Mouse (Mus musculus): ENCODE results near the gene Il6ra. TPM values are rescaled to one million over a fixed set of nuclear protein-coding genes. Genes with fewer than 3 reads are reported as not detected.

Gene Il6ra
- polyA plus RNA-seq, 1 experiment from 2014 or later: 17.9 TPM

DNA sequence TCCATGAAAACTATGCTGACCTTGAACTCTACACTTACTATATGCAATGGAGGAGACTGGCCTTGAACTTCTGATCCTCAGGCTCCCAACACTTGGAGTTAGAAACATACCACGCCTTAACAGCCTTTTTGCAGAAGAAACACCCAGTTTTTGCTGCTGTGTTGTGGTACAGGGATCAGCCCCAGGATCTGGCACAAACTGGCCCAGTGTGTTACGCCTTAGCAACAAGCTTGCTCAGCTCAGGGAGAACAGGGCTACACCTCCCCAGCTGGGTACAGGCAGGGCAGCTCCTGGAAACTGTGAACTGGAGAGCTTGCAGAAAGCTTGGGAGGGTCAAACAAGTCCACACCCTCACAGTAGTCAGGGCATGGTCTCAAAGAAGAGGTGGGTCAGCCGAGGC lies 23.5 kb upstream of the Il6ra start:
- H3K4me1 ChIP-seq (ENCODE audit: insufficient read depth, low read depth, low read length): no peaks in the 10 kb centered on the region
- no peak overlapping the region for H3K27ac ChIP-seq (ENCODE audit: low read length)
- H3K36me3 ChIP-seq (ENCODE audit: insufficient read depth, low read length): no peaks in the 10 kb centered on the region
- no peak overlapping the region for H3K4me3 ChIP-seq (ENCODE audit: low read depth, low read length)
- ATAC-seq (no peak), DNase-seq (ENCODE audit: low spot score) (no peak)
- TF ChIP-seq CTCF (IDR thresholded peaks at IDR 0.05) (no peak), EP300 (IDR thresholded peaks at IDR 0.05) (no peak)
- H3K9me3 ChIP-seq (ENCODE audit: low read length): no peaks in the 10 kb centered on the region
- H3K9ac ChIP-seq (replicated peaks; ENCODE audit: low read depth): no peak overlapping the region
- no peaks in the 10 kb centered on the region for H3K27me3 ChIP-seq (replicated peaks; ENCODE audit: insufficient read depth, low read length)
- no peak overlapping the region for H3K4me2 ChIP-seq (replicated peaks; ENCODE audit: low read depth, low read length)
- 91% methylated on average over 3 of the region's 3 CpGs for WGBS

DNA sequence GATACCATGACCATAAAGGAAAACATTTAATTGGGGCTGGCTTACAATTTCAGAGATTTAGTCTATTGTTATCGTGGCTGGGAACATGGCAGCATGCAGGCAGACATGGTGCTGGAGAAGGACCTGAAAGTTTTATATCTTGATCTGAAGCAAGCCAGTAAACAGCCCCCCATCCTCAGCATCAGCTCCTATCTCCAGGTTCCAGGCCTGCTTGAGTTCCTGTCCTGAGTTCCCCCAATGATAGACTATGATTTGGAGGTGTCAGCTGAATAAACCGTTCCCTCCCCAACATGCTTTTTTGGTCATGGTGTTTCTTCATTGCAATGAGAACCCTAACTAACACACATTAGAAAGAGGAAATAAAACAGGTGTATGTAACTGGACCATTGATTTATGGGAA lies 19.9 kb upstream of the Il6ra start:
- Histone ChIP-seq H3K27ac (ENCODE audit: low read length) (no peak overlapping the region), H3K4me2 (replicated peaks; ENCODE audit: low read depth, low read length) (no peak overlapping the region), H3K36me3 (ENCODE audit: insufficient read depth, low read length) (no peaks in the 10 kb centered on the region), H3K4me3 (ENCODE audit: low read depth, low read length) (no peak overlapping the region), H3K9me3 (ENCODE audit: low read length) (no peaks in the 10 kb centered on the region), H3K9ac (replicated peaks; ENCODE audit: low read depth) (no peak overlapping the region), H3K27me3 (replicated peaks; ENCODE audit: insufficient read depth, low read length) (no peaks in the 10 kb centered on the region), H3K4me1 (ENCODE audit: insufficient read depth, low read depth, low read length) (no peaks in the 10 kb centered on the region)
- no peak for TF ChIP-seq CTCF (IDR thresholded peaks at IDR 0.05)
- no peak for TF ChIP-seq EP300 (IDR thresholded peaks at IDR 0.05)
- 88% methylated on average over 2 of the region's 2 CpGs for WGBS
- ATAC-seq: no peak
- no peak for DNase-seq (ENCODE audit: low spot score)

DNA sequence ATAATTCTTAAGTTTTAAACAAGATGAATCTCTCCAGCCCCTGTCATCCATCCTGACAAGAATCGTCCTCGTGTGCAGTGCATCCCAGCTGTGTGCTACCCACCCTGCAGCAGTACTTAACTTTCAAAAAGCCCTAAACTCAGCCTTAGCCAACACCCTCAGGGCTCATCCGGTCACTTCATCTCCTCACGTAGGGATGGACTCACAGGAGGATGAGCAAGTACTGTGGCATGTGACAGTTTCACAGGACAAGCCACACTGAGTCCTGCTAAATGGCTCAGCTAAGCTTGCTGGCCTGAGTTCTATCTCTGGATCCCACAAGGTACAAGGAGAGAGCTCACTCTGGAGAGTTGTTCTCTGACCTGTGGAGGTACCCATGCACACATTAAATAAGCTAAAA lies 16.0 kb upstream of the Il6ra start:
- no peak for ATAC-seq
- 63% methylated on average over 4 of the region's 4 CpGs for WGBS

DNA sequence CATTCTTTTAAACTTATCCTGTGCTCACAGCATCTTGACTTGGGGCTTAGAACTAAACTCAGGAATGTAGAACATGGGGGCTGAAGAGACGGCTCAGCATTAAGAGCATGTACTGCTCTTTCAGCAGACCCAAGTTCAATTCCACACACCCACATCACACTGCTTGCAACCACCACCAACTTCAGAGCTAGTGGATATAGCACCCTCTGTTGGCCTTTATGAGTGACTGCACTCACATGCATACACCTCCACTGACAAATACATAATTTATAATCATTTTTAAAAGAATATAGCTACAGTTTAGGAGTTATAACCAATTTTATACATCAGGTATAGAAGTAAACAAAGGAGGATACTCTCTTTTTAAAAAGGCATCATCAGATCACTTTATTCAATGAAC lies 13.4 kb upstream of the Il6ra start:
- 94% methylated on average over 1 of the region's 1 CpGs for WGBS
- Histone ChIP-seq H3K9ac (replicated peaks; ENCODE audit: low read depth) (no peak overlapping the region), H3K27ac (ENCODE audit: low read length) (no peak overlapping the region), H3K27me3 (replicated peaks; ENCODE audit: insufficient read depth, low read length) (no peaks in the 10 kb centered on the region), H3K4me3 (ENCODE audit: low read depth, low read length) (no peak overlapping the region), H3K4me2 (replicated peaks; ENCODE audit: low read depth, low read length) (no peak overlapping the region), H3K4me1 (ENCODE audit: insufficient read depth, low read depth, low read length) (no peaks in the 10 kb centered on the region), H3K36me3 (ENCODE audit: insufficient read depth, low read length) (no peaks in the 10 kb centered on the region), H3K9me3 (ENCODE audit: low read length) (no peaks in the 10 kb centered on the region)
- DNase-seq (ENCODE audit: low spot score) (no peak), ATAC-seq (no peak)
- no peak for TF ChIP-seq EP300 (IDR thresholded peaks at IDR 0.05)
- peak; percentile 45 for TF ChIP-seq CTCF (IDR thresholded peaks at IDR 0.05)

More for the DNA sequence above, 16.0 kb upstream of the Il6ra start:
- Histone ChIP-seq H3K9ac (replicated peaks; ENCODE audit: low read depth) (no peak overlapping the region), H3K27ac (ENCODE audit: low read length) (no peak overlapping the region), H3K27me3 (replicated peaks; ENCODE audit: insufficient read depth, low read length) (no peaks in the 10 kb centered on the region), H3K9me3 (ENCODE audit: low read length) (no peaks in the 10 kb centered on the region), H3K4me3 (ENCODE audit: low read depth, low read length) (no peak overlapping the region), H3K4me2 (replicated peaks; ENCODE audit: low read depth, low read length) (no peak overlapping the region), H3K36me3 (ENCODE audit: insufficient read depth, low read length) (no peaks in the 10 kb centered on the region), H3K4me1 (ENCODE audit: insufficient read depth, low read depth, low read length) (no peaks in the 10 kb centered on the region)
- DNase-seq (ENCODE audit: low spot score): no peak
- TF ChIP-seq CTCF (IDR thresholded peaks at IDR 0.05): no peak
- TF ChIP-seq EP300 (IDR thresholded peaks at IDR 0.05): no peak

DNA sequence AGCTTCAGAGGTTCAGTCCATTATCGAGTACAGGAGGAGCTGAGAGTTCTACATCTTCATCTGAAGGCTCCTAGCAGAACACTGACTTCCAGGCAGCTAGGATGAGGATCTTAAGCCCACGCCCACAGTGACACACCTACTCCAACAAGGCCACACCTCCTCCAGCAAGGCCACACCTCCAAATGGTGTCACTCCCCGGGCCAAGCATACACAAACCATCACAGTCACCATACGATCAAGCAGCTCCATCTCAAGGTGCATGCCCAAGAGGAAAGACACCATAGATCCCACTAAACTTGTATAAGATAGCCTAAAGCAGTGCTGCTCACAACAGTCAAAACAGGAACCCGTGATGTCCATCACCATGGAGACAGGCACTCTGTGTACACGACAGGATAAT lies 7.7 kb upstream of the Il6ra start:
- no peak overlapping the region for H3K4me2 ChIP-seq (replicated peaks; ENCODE audit: low read depth, low read length)
- no peak for TF ChIP-seq CTCF (IDR thresholded peaks at IDR 0.05)
- TF ChIP-seq EP300 (IDR thresholded peaks at IDR 0.05): no peak
- 57% methylated on average over 6 of the region's 6 CpGs for WGBS
- no peaks in the 10 kb centered on the region for H3K27me3 ChIP-seq (replicated peaks; ENCODE audit: insufficient read depth, low read length)
- H3K4me1 ChIP-seq (ENCODE audit: insufficient read depth, low read depth, low read length): no peaks in the 10 kb centered on the region; the same call in 1 of the 2 replicates
- H3K4me3 ChIP-seq (ENCODE audit: low read depth, low read length): no peak overlapping the region
- no peak overlapping the region for H3K27ac ChIP-seq (ENCODE audit: low read length)
- no peak for ATAC-seq
- H3K36me3 ChIP-seq (ENCODE audit: insufficient read depth, low read length): no peaks in the 10 kb centered on the region
- H3K9ac ChIP-seq (replicated peaks; ENCODE audit: low read depth): no peak overlapping the region
- DNase-seq (ENCODE audit: low spot score): no peak
- H3K9me3 ChIP-seq (ENCODE audit: low read length): no peaks in the 10 kb centered on the region

DNA sequence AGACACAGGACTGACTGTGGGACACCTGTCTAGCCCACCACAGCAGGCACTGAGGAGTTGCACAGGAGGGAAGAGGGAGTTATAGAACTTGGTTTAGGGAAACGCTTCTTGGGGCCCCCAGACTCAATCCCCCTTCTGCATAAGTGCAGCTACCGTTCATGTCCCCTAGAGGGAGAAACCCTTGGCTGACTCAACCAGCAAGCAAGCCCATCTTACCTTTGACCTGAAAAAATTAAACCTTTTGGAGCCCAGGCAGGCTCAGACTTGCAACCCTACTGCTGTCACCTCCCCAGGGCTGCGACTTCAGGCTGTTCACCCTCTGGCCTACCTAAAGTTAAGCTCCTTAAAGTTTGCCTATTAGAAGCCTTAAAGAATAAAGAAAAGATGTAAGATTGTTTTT lies 4.4 kb upstream of the Il6ra start:
- H3K4me1 ChIP-seq (ENCODE audit: insufficient read depth, low read depth, low read length): peaks cover 2% of the 10 kb centered on the region; the same call in 1 of the 2 replicates
- H3K4me3 ChIP-seq (ENCODE audit: low read depth, low read length): no peak overlapping the region
- no peak overlapping the region for H3K9ac ChIP-seq (replicated peaks; ENCODE audit: low read depth)
- no peak overlapping the region for H3K4me2 ChIP-seq (replicated peaks; ENCODE audit: low read depth, low read length)
- no peak for TF ChIP-seq CTCF (IDR thresholded peaks at IDR 0.05)
- DNase-seq (ENCODE audit: low spot score) (no peak), ATAC-seq (no peak)
- H3K27me3 ChIP-seq (replicated peaks; ENCODE audit: insufficient read depth, low read length): no peaks in the 10 kb centered on the region
- no peaks in the 10 kb centered on the region for H3K9me3 ChIP-seq (ENCODE audit: low read length)
- no peak overlapping the region for H3K27ac ChIP-seq (ENCODE audit: low read length)
- no peaks in the 10 kb centered on the region for H3K36me3 ChIP-seq (ENCODE audit: insufficient read depth, low read length)
- 43% methylated on average over 3 of the region's 3 CpGs for WGBS

DNA sequence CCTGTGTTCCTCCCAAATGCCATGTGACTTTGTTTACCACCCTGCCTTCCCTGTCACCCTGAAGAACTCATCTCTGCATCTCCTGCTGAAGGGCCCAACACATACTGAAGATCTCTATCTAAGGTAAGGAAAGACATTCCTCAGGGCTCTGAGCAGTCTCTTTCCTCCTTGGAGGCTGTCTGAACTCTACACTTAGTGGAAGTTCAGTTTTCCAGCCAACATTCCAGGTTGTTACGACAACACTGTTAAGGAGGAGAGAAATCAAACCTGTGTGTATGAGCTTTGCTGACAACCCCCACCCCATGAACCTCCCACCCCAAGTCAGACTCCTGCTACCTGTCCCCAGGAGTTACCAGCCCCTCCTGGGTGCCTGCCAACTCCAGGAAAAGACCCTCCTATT lies 3.6 kb upstream of the Il6ra start:
- ATAC-seq: no peak
- Histone ChIP-seq H3K4me1 (ENCODE audit: insufficient read depth, low read depth, low read length) (peaks cover 7% of the 10 kb centered on the region; the same call in 1 of the 2 replicates), H3K4me2 (replicated peaks; ENCODE audit: low read depth, low read length) (no peak overlapping the region), H3K9ac (replicated peaks; ENCODE audit: low read depth) (no peak overlapping the region), H3K9me3 (ENCODE audit: low read length) (no peaks in the 10 kb centered on the region), H3K27me3 (replicated peaks; ENCODE audit: insufficient read depth, low read length) (no peaks in the 10 kb centered on the region), H3K36me3 (ENCODE audit: insufficient read depth, low read length) (no peaks in the 10 kb centered on the region), H3K27ac (ENCODE audit: low read length) (no peak overlapping the region), H3K4me3 (ENCODE audit: low read depth, low read length) (no peak overlapping the region)
- peak; percentile 52 for DNase-seq (ENCODE audit: low spot score)
- WGBS: 45% methylated on average over 1 of the region's 1 CpGs
- no peak for TF ChIP-seq EP300 (IDR thresholded peaks at IDR 0.05)
- no peak for TF ChIP-seq CTCF (IDR thresholded peaks at IDR 0.05)

Measured in lung, postnatal 0 days (tissue).